Mouse (Mus musculus): Measurements from ENCODE around the gene Sorl1.

The Sorl1 gene

DNA sequence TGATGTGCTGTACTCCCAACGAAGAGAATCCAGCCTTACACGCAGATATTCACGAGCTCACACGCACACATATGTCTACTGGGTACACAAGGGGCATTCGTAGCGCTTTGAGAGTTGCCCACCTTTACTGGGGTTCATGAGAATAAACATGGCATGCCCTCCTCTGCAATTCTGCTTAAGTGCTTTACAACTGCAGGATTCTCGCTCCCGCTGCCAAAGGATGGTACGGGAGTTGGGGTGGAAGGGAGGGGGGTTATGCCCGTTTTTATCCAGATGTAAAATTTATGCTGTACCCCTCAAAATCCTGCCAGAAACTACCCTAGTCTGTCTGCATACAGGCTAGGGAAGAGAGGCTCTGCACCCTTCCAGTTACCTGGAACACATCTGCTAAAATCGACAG lies 893 bp downstream of the Sorl1 start:
- in situ Hi-C loops (cut with MboI; ENCODE audit: unreplicated experiment in 2 of 2) = no loop called here

DNA sequence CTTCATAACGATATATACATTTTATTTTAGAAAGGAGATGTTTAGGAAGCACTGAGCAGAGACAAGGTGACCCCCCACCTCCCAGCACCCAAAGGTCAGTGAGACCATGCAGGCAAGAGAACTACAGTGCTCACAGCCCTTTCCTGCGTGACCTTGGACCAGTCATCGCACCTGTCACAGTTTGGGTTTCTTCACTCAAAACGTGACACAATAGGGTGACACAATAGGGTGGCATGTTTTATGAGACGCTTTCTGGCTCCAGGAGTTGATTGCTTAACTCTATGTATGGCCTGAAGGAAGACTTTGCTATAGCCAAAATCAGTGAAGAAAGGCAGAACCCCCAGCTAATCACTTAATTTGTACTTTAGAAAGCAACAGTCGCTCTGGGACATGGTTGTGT lies 1.7 kb downstream of the Sorl1 start:
- in situ Hi-C loops (cut with MboI; ENCODE audit: unreplicated experiment in 2 of 2) = no loop called here

DNA sequence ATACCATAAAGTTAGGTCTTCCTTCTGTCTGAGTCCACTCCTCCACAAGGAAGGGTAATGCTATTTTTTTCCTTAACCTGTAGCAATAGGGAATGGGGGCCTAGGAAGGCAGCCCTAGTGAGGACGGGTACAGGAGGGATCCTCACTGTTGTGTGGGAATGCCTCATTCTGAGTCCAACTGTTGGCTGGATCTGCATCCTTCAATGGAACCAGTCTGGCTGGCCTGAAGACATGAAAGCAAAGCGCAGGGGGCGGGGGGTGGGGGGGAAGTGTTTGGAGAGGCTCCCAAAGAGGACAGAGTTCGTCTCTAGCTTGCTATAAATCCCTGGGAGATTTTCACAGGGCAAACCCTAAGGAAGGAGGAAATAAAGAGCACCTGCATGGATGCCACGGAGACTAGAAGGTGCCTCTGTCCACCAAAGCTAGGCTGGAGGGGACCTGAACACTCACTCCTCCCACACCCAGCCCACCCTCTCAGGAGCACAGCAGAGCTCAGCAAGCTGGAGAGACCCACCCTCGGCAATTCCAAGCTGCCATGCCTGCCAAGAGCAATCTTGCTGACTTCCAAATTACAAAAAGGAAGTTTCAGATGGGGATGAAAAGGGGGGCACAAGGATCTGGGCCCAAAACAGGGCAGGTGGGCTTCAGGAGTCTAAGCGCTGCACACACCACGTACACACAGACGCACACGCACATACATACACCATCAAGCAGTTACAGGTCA lies 2.3 kb downstream of the Sorl1 start:
- in situ Hi-C loops (cut with MboI; ENCODE audit: unreplicated experiment in 2 of 2) = no loop called here

DNA sequence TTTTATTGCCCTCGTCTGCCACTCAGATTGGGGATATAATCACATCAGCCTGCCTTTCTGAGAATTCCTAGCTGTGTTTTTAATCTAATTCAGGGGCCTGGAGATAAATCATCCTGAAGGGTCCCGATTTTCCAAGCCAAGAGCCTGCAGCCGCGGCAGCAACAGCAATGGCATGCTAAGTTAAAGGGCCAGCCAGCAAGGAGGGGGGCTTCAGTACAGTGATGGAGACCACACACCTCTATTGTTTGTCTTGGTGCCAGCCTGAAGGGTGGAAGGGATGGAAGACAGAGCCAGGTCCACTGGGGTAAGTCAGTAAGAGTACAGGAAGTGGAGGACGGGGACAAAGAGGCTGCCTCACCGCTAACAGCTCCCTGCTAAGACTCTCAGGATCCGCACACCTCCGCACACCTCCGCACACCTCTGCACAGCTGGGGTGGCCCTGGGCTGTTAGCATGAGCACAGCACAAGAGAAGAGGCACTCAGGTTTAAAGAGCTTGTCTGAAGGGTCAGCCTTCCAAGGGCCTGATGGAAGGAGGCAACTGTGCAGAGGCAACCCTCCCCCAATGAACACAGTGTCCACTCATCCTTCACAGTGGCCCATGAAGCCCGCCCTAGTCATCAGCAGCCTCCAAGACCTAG lies 7.6 kb downstream of the Sorl1 start:
- in situ Hi-C loops (cut with MboI; ENCODE audit: unreplicated experiment in 2 of 2) = no loop called here

DNA sequence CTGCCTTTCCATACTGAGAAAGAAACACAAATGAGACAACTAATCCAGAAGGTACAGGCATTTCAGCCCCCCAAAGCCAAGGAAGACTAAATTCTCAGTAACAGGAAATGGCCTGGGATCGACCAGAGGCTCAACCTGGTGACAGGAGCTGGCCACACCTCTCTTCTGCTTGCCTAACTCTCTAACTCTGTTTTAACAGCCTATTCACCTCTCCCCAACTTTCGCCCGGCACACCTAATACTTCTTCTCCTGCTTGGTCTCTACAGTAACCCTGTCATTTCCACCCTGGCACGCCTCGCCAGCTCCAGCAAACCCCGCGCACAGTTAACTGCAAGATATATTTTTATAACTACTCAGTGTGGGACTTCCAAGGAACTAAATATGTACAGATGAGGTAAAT lies 9.0 kb downstream of the Sorl1 start:
- in situ Hi-C loops (cut with MboI; ENCODE audit: unreplicated experiment in 2 of 2) = no loop called here

DNA sequence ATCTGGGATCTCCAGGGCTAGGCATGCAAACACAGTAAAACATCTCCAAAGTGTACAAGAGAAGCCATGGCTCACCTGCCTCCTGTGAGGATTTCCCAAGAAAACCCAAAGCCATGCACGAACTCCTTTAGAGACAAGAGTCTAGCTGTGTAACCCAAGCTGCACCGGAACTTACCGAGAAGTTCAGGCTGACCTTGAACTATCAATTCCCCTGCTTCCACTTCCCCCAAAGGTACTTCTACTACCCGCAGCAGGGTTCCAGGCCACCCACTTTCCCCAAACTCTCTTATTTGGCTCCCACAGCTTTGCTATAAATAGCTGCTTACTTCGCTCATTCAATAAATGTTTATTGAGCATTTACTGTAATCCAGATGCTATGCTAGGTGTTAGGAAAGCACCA lies 10.8 kb downstream of the Sorl1 start:
- in situ Hi-C loops (cut with MboI; ENCODE audit: unreplicated experiment in 2 of 2) = no loop called here

DNA sequence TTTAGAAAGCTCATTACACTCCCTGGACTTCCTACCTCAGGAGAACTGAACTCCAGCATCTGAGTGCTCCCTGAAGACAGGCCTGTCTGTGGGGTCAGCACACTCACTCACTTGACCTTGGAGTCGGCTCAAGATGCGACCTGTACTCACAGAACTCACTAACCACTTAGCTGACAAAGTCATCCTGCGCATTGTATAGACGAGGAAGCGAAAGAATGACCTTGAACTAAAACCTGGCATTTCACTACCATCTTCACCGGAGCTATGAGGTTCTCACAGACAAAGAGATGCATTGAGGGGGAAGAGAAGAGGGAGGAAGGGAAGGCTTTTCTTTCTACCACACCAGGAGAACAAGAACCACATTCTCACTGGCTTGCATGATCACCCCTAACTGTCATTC lies 11.4 kb downstream of the Sorl1 start:
- in situ Hi-C loops (cut with MboI; ENCODE audit: unreplicated experiment in 2 of 2) = no loop called here

DNA sequence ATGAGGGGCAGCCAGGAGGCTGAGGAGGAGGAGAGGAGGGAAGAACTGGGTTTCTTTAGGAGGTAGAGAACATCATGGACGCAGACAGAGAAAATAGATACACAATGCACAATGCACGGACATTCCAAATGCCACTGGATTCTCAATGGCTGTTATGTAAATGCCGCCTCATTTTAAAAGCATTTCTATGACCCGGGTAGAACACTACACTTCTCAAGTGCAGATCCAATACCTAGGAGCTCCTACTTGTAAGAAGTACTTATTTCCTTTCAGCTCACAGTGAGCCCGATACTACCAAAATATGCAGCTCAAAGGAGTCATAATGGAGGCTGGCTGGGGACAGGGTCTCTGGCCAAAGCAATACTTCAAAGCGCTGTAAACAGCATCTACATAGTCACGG lies 12.8 kb downstream of the Sorl1 start:
- in situ Hi-C loops (cut with MboI; ENCODE audit: unreplicated experiment in 2 of 2) = no loop called here

DNA sequence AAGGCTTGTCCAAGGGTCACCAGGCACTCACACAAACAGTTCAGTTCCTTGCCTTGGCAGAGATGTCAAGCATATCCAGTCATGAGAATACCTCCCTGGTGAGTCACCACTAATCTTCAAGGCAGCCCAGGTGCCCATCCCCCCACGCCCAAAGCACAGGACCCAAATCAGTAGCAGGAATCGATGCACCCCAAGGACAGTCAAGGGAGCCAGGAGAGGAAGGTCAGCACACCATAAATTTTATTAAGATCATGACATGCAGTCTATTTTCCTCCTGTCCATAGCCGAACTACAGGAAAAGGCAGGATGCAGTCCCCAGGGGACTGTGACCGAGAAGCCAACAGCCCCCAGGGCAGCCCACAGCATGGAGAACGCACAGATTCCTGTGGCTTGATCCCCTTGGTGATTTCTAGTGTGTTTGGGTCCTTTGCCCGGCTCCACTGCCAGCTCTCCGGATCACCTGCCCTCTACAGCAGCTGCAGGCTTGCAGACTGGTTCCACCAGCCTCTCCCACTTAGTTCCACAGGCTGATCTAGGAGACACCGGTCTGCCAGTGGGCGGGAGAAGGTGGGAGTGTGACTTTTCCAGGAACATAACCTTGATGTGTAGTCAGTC lies 14.2 kb downstream of the Sorl1 start:
- in situ Hi-C loops (cut with MboI; ENCODE audit: unreplicated experiment in 2 of 2) = no loop called here

DNA sequence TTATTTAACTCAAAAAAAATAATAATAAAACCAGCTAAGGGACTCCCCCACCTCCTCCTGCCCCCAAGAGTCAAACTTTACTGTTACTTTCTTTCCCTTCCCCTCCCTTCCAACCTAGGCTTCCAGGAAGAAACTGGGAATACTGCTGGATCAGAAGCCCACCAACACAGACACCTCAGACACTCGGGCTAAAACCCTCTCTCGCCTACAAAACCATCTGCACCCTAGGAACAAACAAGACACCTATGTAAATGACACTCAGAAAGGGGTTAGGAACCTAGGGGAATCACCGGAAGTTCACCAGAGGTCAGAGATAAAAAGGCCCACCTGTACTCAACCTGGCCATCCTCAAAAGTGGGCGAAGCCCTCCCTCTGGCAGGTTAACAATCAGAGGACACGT lies 15.0 kb downstream of the Sorl1 start:
- in situ Hi-C loops (cut with MboI; ENCODE audit: unreplicated experiment in 2 of 2) = no loop called here

DNA sequence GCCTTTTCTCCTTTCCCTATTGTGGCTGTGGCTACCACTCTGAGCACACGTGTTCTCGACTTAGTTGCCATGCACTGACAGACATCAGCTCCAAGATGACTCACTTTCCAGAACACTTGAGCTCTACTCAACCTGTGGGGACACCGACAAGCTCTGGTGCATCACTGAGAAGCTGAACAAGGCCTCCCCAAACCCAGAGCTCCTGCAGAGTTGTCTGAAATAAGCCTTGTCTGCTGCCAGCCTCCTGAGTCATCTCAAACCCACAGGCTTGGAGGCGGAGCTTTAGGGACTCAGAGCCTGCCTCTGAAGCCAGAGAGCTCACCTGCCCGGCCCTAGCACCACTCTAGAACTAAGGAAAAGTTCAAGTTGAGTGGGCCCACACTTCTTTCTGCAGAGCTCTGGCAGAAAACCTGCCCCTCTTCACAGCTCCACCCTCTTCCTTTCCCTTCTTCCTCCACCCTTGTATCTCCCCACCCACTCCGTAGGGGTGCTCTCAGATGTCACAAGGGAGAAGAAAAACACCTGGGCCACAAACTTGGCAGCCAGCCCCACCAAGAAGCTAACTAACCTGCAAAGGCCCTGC lies 15.6 kb downstream of the Sorl1 start:
- in situ Hi-C loops (cut with MboI; ENCODE audit: unreplicated experiment in 2 of 2) = no loop called here

DNA sequence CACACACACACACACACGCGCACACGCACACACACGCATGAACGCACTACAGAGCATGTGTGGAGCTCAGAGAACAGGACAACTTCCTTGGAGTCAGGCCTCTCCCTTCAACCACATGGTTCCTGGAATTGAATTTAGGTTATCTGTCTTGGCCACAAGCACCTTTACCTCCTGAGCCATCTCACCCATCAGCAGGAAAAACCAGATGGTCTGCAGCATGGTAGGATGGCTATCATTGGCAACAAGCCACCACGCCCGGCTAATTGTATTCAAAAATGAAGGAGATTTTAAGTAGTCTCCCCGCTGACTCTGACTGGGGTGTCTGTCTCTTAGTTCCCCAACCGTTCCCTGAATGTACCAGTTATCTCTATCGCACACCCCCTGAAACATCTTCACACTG lies 17.0 kb downstream of the Sorl1 start:
- in situ Hi-C loops (cut with MboI; ENCODE audit: unreplicated experiment in 2 of 2) = no loop called here

DNA sequence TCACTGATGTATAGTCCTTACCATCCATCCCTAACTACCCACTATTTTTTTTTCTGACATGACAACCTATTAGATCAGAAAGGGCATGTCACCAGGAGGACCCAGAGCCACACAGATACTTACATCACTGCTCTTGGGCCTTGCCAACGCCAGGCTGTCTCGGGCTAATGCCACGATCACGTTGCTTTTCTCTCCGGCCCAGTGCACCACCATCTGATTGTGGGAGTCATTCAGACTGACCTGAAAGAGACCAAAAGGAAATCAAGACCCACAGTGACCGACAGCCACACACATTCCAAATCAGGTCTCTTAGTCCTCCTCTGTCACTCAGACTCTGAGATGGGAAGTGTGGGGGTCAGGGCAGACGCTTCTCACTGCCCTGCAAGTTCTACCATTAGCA lies 17.8 kb downstream of the Sorl1 start:
- in situ Hi-C loops (cut with MboI; ENCODE audit: unreplicated experiment in 2 of 2) = no loop called here

DNA sequence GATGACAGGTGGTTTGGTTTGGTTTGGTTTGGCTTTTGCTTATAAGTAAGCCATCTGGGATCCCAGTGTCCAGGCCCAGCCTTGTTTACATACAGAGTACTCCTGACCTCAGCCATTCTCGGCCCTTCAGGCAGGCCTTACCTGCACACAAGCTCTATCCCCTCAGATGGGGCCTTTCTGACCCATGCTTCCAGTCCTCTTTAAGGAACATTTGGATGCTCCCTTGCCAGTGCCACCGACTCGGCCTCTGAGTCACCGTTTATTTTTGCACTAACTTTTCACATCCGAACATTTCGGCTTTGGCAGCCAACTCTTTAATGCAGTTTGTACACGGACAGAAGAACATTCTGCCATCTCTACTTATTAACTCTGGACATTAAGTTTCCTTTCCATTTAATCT lies 20.6 kb downstream of the Sorl1 start:
- in situ Hi-C loops (cut with MboI; ENCODE audit: unreplicated experiment in 2 of 2) = no loop called here

DNA sequence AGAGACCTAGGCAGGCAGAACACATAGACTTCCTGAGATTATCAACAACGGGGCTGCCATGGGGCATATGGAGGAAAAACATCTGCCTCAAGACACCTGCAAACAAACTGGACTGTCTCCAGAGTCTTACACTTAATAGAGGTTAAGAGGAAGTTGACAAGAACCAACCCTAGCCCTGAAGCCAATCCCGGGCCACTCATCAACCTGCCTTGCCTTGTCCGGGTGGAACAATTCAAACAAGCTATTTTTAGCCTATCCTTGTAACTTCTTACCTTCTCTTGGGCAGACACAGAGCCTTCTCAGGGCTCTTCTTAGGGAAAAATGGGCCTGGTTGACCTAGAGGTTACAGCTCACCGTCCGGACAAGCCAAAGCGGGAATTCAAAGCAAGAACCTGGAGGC lies 22.1 kb downstream of the Sorl1 start:
- in situ Hi-C loops (cut with MboI; ENCODE audit: unreplicated experiment in 2 of 2) = no loop called here

DNA sequence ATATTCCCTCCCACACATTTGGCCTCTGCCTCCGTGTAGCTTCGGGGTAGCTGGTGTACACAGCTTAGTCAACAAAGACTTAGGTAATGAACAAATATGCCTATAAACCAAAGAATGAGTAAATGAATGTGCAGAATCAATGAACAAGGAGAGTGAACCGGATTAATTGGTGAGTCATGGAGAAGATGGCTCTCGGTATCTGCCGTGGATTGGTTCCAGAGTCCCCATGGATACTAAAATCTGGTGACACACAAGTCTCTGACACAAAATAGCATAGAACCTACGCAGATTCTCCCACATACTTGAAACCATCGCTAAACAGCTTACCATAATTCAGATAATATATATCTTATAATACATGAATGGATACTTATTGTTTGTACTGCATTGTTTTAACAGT lies 22.8 kb downstream of the Sorl1 start:
- in situ Hi-C loops (cut with MboI; ENCODE audit: unreplicated experiment in 2 of 2) = no loop called here

DNA sequence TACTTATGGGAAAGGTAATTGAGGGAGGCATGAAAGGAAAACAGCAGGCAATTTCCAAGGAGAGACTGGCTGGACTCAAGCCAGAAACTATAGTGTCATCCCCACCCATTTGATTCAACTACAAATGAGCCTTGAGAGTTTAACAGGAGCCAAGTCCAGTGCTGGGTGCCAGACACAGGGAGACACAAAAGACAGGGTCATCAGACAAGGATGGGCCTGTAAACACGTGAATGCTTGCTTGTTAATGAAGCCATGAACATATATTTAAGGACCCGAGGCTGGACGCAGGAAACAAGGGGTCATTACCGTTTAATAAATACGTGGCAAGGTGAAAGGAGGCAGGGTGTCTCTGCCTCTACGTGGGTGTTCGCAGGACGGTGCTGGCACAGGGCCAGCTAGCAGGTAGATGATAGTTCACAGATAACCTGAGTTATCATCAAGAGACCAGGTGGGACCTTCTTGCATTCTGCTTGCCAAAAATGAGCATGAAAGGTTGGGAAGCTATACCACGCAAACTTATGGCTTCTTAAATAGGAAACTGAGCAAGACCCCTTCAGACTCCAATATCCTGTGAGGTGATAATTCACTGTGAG lies 23.4 kb downstream of the Sorl1 start:
- in situ Hi-C loops (cut with MboI; ENCODE audit: unreplicated experiment in 2 of 2) = no loop called here

DNA sequence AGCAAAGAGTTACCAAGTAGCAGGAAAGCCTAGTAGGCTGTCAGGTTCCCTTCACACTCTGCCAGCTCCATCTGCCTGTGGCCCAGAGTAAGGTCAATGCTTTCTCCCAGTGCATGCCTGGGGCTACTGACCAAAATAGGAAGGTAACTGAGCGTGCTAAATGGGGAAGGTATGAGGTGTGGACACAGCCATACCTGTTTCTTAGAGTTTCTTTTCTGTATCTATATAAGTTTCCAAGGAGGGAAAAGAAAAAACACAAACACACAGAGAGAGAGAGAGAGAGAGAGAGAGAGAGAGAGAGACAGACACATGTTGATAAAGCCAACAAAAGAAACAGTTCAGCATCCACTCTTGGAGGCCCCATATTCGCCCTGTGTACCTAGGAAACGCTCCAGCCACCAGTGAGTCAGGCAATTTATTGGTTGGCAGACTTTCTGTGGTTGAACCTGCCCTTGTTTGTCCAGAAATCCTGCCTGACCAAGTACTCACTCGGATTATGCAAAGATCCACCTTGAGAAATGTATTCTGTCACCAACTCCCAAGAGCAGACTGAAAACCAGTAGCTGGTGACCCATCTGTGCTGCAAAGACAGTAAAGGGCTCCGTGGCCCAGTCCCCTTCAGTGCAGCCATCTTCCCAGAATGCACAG lies 25.5 kb downstream of the Sorl1 start:
- in situ Hi-C loops (cut with MboI; ENCODE audit: unreplicated experiment in 2 of 2) = no loop called here

DNA sequence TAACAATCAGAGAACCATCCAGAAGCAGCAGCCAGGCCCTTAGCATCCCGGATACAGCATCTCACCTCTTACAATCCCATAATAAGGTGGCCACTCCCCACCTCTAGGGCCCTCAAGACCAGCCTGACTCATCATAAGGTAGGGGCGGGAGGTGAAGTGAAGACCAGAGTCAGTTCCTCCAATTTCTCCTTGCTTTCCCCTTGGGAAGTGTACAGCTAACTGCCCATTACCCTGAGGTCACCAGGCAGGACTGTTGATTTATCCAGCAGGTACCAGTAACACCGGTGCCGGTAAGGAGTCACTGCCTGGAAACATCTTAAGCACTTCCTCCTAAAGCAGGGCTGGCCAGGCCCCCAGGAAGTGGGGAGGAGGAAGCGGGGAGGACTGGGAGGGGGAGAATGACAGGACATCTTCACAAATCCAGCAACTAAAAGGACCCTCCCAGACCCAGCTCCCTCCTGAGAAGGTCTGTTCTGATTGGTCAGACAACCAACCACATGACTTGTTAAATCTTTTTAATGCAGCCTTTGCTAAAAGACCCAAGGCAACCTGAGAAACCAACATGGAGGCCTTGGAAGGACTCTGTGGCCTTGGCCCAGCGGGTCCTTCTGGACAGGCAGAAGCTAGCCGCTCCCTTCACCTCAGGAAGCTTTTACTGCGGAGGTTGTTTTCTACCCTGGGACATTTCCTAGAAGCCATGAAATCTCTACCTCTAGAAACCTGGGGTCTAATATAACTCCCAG lies 26.2 kb downstream of the Sorl1 start:
- in situ Hi-C loops (cut with MboI; ENCODE audit: unreplicated experiment in 2 of 2) = no loop called here

DNA sequence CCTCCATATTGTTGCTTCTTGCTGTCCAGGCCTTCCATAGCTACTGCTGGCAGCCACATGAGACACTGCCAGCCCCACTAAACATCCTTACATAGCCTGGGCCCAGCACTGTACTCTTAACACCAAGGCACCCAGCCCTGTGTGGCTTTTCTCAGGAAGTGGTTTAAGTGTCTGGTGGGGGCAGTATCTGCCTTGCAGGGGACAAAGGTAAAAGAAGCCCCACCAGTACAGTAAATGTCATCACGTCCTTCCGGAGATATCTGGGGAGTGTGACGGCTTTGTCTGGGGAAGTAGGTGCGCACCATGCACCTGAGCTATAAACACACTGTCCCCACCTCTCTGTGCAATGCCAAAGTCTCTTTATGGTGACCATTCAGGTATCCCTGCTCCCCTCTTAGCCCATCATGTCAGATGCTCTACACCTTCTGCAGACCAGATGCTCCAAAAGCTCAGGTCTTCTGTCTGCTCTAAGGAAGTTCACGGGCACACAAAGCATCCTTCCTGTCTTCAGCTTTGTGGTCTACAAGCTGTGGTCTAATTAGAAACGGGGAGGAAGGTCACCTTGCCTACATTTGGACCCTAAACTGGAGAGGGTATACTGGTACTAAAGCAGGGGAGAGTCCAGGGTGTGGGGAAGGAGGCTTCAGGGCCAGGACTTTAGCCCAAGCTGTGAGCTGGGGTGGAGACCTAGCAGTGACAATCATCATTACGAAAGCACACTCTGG lies 26.9 kb downstream of the Sorl1 start:
- in situ Hi-C loops (cut with MboI; ENCODE audit: unreplicated experiment in 2 of 2) = no loop called here
